Mouse (Mus musculus): ENCODE data around the gene Ntrk1.

DNA sequence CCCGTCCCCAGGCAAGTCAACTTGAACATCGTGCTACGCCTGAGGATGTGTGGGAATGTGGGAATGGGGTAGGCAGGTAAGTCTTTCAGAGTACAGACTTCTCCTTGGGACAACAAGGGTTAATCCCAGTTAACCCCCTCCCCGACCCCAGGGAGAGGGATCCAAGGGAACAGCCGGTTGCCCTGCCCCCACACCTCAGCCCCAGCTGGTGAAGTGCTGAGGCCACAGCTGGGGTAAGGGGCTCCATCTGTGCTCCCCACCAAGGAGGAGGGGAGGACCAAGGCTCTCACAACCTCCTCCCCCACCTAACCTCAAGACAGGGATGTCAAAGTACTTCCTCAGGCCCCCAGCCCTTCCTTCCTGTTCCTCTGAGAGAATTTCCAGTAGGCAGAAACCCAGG is 5.2 kb downstream of the Ntrk1 start:
- TF ChIP-seq GATA1 (IDR thresholded peaks at IDR 0.05; ENCODE audit: borderline replicate concordance, low read length): no peak
- no peak for TF ChIP-seq FLI1 (IDR thresholded peaks at IDR 0.05; ENCODE audit: low read length)
